Mouse (Mus musculus) kidney, adult 2 months (tissue): ENCODE measurements around the gene Gm8369. TPM values are rescaled to one million over a fixed set of nuclear protein-coding genes. Genes with fewer than 3 reads are reported as not detected.
"Not testable (repeated sequence)": the region's sequence is repeated elsewhere in the genome, so short reads cannot be mapped to it uniquely, and the experiment has no call there.

ENCODE experiments used
- DNase-seq: peaks from one replicate; pipeline ENCODE4 v3.0.0; 2021
- H3K27ac ChIP-seq: fragments of 200-500 bp; 2 replicates; pipeline ENCODE4 v1.5.1; 2012; ENCODE audit warnings: low read depth, low read length, control low read depth, inconsistent platforms; ENCODE audit not compliant: insufficient read depth
- H3K27me3 ChIP-seq: fragments of 200-500 bp; replicated peaks from 2 replicates; pipeline ENCODE4 v1.6.1; 2012; ENCODE audit warnings: mild to moderate bottlenecking, moderate library complexity, low read length, inconsistent platforms; ENCODE audit not compliant: control insufficient read depth, insufficient read depth
- H3K36me3 ChIP-seq: fragments of 200-500 bp; 2 replicates; pipeline ENCODE4 v1.6.1; 2012; ENCODE audit warnings: mild to moderate bottlenecking, moderate library complexity, low read length, inconsistent platforms; ENCODE audit not compliant: control insufficient read depth, insufficient read depth
- H3K4me1 ChIP-seq: fragments of 200-500 bp; 2 replicates; pipeline ENCODE4 v1.6.1; 2011; ENCODE audit warnings: low read length; ENCODE audit not compliant: control insufficient read depth, insufficient read depth
- H3K4me3 ChIP-seq: fragments of 200-500 bp; 2 replicates; pipeline ENCODE4 v1.5.1; 2011; ENCODE audit warnings: mild to moderate bottlenecking, low read depth, low read length, control low read depth; ENCODE audit not compliant: insufficient read depth
- CTCF ChIP-seq: fragments of 200-500 bp; conservative IDR thresholded peaks from 2 replicates; pipeline ENCODE4 v1.5.1; 2011; ENCODE audit warnings: low read depth, mild to moderate bottlenecking, control low read depth, low read length, moderate library complexity, mixed read lengths; ENCODE audit not compliant: insufficient read depth, insufficient read length
- POLR2A ChIP-seq: fragments of 200-500 bp; IDR thresholded peaks from one replicate; pipeline ENCODE4 v1.6.1; 2011; ENCODE audit warnings: low read depth, low read length, control low read depth
- WGBS: fragments of 180-500 bp; shearing (Covaris S2); methylation state at CpG from one replicate; pipeline ENCODE4 v1.1.7; 2018; 5-methylcytosine and 5-hydroxymethylcytosine counted together
- polyA plus RNA-seq: library from polyadenylated mRNA; depleted of rRNA; stranded (reverse); fragments of >200 nt; gene quantifications from 2 replicates; pipeline ENCODE4 v1.2.3, GENCODE M21; 2012; rRNA removed

The Gm8369 gene
- polyA plus RNA-seq, result 0.18 and 3.0 TPM in 2 replicates

GRCm38 (mm10) chr19:11485746-11486145, at the start of gene Gm8369:
TSS of gene Gm8369 (plus strand) at chr19:11485938.
- H3K36me3 ChIP-seq, result no peaks in the 10 kb centered on the region
- no peak within 1 kb of the TSS for H3K4me3 ChIP-seq
- WGBS, result 65% methylated on average over 2 of the region's 2 CpGs
- no peak within 1 kb of the TSS for H3K27ac ChIP-seq
- H3K4me1 ChIP-seq, result no peaks in the 10 kb centered on the region
- H3K27me3 ChIP-seq, result no peaks in the 10 kb centered on the region
- no peak for DNase-seq
- no peak for TF ChIP-seq CTCF
- no peak for TF ChIP-seq POLR2A

DNA sequence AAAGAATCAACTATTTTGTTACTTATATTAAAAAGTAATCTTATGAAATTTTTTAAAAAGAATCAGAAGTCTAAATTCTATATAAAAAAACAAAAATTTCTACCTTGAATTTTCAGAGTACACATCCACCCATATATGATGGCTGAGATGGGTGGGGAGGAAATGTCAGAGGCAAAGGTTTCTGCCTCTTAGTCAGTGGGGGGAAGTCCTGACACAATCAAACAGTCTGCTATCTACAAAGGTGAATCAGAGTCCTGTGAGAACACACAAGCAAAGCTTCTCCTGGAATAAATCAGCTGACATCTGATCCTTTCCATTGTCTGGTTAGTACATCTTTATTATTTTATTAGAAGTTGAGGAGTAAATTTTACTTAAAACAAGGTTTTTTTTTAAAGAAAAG, 42.4 kb upstream of the Gm8369 start, which contains the start of gene Ms4a4b:
TSS of gene Ms4a4b (plus strand) at position 216 of the 400 bp plus-strand sequence.
- H3K36me3 ChIP-seq, result no peaks in the 10 kb centered on the region
- H3K27me3 ChIP-seq, result no peaks in the 10 kb centered on the region
- TF ChIP-seq POLR2A (no peak), CTCF (no peak)
- no peak for DNase-seq
- H3K4me1 ChIP-seq, result no peaks in the 10 kb centered on the region
- no peak within 1 kb of the TSS for H3K27ac ChIP-seq
- H3K4me3 ChIP-seq, result no peak within 1 kb of the TSS

- TF ChIP-seq CTCF (no peak), POLR2A (no peak)
These were observed 41.8 kb upstream of the Gm8369 start for GRCm38 (mm10) chr19:11443964-11444363.

DNA sequence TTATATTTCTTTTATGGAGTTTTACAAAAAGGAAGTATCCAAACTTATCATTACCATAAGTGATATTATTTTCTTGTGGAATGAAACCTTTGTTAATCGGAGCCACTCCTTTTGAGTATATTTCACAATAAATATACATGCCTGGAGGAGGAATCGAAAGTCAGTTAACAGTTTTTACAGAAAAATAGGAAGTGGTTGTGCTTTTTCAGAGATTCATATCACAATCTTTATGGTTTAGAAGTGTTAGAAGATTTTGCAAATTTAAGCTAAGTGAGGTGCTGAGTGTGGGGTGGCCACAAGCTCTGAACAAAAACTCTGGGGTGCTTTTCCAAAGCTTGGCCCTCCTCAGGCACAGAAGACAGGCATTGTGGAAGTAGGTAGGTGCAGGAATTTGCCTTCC, 38.5 kb upstream of the Gm8369 start:
- TF ChIP-seq CTCF (no peak), POLR2A (no peak)
- Histone ChIP-seq H3K27me3 (no peaks in the 10 kb centered on the region), H3K4me3 (no peak overlapping the region), H3K36me3 (no peaks in the 10 kb centered on the region), H3K27ac (no peak overlapping the region), H3K4me1 (no peaks in the 10 kb centered on the region)
- 86% methylated on average over 2 of the region's 2 CpGs for WGBS
- DNase-seq, result no peak

More at GRCm38 (mm10) chr19:11443964-11444363, 41.8 kb upstream of the Gm8369 start:
- 85% methylated on average over 5 of the region's 5 CpGs for WGBS
- no peak overlapping the region for H3K27ac ChIP-seq
- DNase-seq, result no peak
- H3K27me3 ChIP-seq, result no peaks in the 10 kb centered on the region
- no peaks in the 10 kb centered on the region for H3K4me1 ChIP-seq
- no peaks in the 10 kb centered on the region for H3K36me3 ChIP-seq
- no peak overlapping the region for H3K4me3 ChIP-seq

GRCm38 (mm10) chr19:11459041-11459440, 26.7 kb upstream of the Gm8369 start:
- not testable (repeated sequence) for H3K27me3 ChIP-seq, H3K4me3 ChIP-seq, H3K27ac ChIP-seq, H3K36me3 ChIP-seq, DNase-seq, H3K4me1 ChIP-seq
- WGBS, result 84% methylated on average over 4 of the region's 4 CpGs

GRCm38 (mm10) chr19:11464795-11465194, 20.9 kb upstream of the Gm8369 start:
- H3K27ac ChIP-seq, DNase-seq, H3K4me3 ChIP-seq, H3K27me3 ChIP-seq, H3K4me1 ChIP-seq, H3K36me3 ChIP-seq: not testable (repeated sequence)
- WGBS, result 39% methylated on average over 1 of the region's 1 CpGs

GRCm38 (mm10) chr19:11466471-11466870, 19.3 kb upstream of the Gm8369 start:
- TF ChIP-seq CTCF (no peak), POLR2A (no peak)
- no peak for DNase-seq
- Histone ChIP-seq H3K4me3 (no peak overlapping the region), H3K4me1 (no peaks in the 10 kb centered on the region), H3K27ac (no peak overlapping the region), H3K36me3 (no peaks in the 10 kb centered on the region), H3K27me3 (no peaks in the 10 kb centered on the region; the same call in 1 of the 2 replicates)
- WGBS, result 54% methylated on average over 5 of the region's 5 CpGs

- not testable (repeated sequence) for H3K4me1 ChIP-seq, H3K27me3 ChIP-seq, H3K36me3 ChIP-seq, H3K4me3 ChIP-seq, DNase-seq, H3K27ac ChIP-seq
- 44% methylated on average over 1 of the region's 1 CpGs for WGBS
These were observed 17.4 kb upstream of the Gm8369 start for GRCm38 (mm10) chr19:11468361-11468760.

DNA sequence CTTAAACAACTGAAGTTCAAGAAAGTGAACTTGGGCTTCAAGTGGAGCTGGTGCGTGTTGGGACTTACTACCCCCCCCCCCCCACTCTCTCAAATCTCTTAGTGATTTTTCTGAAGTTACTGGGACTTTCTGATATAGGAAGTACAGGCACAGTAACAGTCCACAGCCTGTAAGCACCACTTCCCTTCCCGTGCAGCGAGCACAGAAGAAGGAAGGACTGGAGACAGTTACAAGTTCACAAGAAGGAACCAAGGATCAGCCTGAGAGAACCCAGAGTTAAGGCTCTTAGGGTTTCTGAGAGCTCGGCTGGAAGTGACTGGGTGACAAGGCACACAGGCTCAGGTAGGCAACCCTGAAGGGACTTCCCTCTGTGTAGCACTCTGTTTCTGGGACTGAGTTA, 16.5 kb upstream of the Gm8369 start, which contains the start of gene Ms4a6c:
TSS of gene Ms4a6c (plus strand) at position 152 of the 400 bp plus-strand sequence.
- H3K27ac ChIP-seq, H3K4me1 ChIP-seq, H3K27me3 ChIP-seq, DNase-seq, H3K36me3 ChIP-seq, H3K4me3 ChIP-seq: not testable (repeated sequence)
- 82% methylated on average over 4 of the region's 4 CpGs for WGBS
